Mouse (Mus musculus): Measurements from ENCODE around the gene Efs. TPM values are rescaled to one million over a fixed set of nuclear protein-coding genes. Genes with fewer than 3 reads are reported as not detected.

Efs gene
- polyA plus RNA-seq, 1 experiment: 0.16 TPM

GRCm38 (mm10) chr14:54945975-54946704, 20.2 kb upstream of the Efs start:
- TF ChIP-seq CTCF (IDR thresholded peaks at IDR 0.05; ENCODE audit: control insufficient read depth, insufficient read depth, insufficient read length) (no peak), MYOD1 (IDR thresholded peaks at IDR 0.05; ENCODE audit: control insufficient read depth, insufficient read length, low read depth) (peak; percentile 62), USF1 (IDR thresholded peaks at IDR 0.05; ENCODE audit: low read depth) (no peak), FOSL1 (IDR thresholded peaks at IDR 0.05; ENCODE audit: insufficient read depth, low read length, poor library complexity, severe bottlenecking) (no peak)
- H3K79me2 ChIP-seq (ENCODE audit: control insufficient read depth, insufficient read depth): no peaks in the 10 kb centered on the region

GRCm38 (mm10) chr14:54944939-54945338, 19.0 kb upstream of the Efs start:
- Histone ChIP-seq H3K79me3 (ENCODE audit: low read depth) (no peaks in the 10 kb centered on the region), H3ac (ENCODE audit: control insufficient read depth, insufficient read length, low read depth) (no peak overlapping the region), H3K4me3 (ENCODE audit: insufficient read depth, poor library complexity, severe bottlenecking) (no peak overlapping the region), H3K27me3 (ENCODE audit: control insufficient read depth, insufficient read depth, insufficient read length) (peaks cover 30% of the 10 kb centered on the region), H3K79me2 (ENCODE audit: control insufficient read depth, insufficient read depth) (no peaks in the 10 kb centered on the region), H3K36me3 (ENCODE audit: control insufficient read depth, insufficient read depth) (no peaks in the 10 kb centered on the region)
- TF ChIP-seq MYOD1 (IDR thresholded peaks at IDR 0.05; ENCODE audit: control insufficient read depth, insufficient read length, low read depth) (no peak), FOSL1 (IDR thresholded peaks at IDR 0.05; ENCODE audit: insufficient read depth, low read length, poor library complexity, severe bottlenecking) (no peak), USF1 (IDR thresholded peaks at IDR 0.05; ENCODE audit: low read depth) (no peak), CTCF (IDR thresholded peaks at IDR 0.05; ENCODE audit: control insufficient read depth, insufficient read depth, insufficient read length) (no peak), MAX (IDR thresholded peaks at IDR 0.05) (no peak)

More at GRCm38 (mm10) chr14:54945975-54946704, 20.2 kb upstream of the Efs start:
- Histone ChIP-seq H3K79me3 (ENCODE audit: low read depth) (no peaks in the 10 kb centered on the region), H3K27me3 (ENCODE audit: control insufficient read depth, insufficient read depth, insufficient read length) (peaks cover 29% of the 10 kb centered on the region), H3ac (ENCODE audit: control insufficient read depth, insufficient read length, low read depth) (no peak overlapping the region), H3K36me3 (ENCODE audit: control insufficient read depth, insufficient read depth) (no peaks in the 10 kb centered on the region), H3K4me3 (ENCODE audit: insufficient read depth, poor library complexity, severe bottlenecking) (no peak overlapping the region)

GRCm38 (mm10) chr14:54943971-54944370, 18.0 kb upstream of the Efs start:
- Histone ChIP-seq H3K79me2 (ENCODE audit: control insufficient read depth, insufficient read depth) (no peaks in the 10 kb centered on the region), H3ac (ENCODE audit: control insufficient read depth, insufficient read length, low read depth) (no peak overlapping the region), H3K27me3 (ENCODE audit: control insufficient read depth, insufficient read depth, insufficient read length) (peaks cover 24% of the 10 kb centered on the region), H3K79me3 (ENCODE audit: low read depth) (no peaks in the 10 kb centered on the region), H3K4me3 (ENCODE audit: insufficient read depth, poor library complexity, severe bottlenecking) (no peak overlapping the region), H3K36me3 (ENCODE audit: control insufficient read depth, insufficient read depth) (no peaks in the 10 kb centered on the region)
- TF ChIP-seq CTCF (IDR thresholded peaks at IDR 0.05; ENCODE audit: control insufficient read depth, insufficient read depth, insufficient read length) (no peak), CEBPB (IDR thresholded peaks at IDR 0.05; ENCODE audit: low read depth) (no peak), MAX (IDR thresholded peaks at IDR 0.05) (no peak), FOSL1 (IDR thresholded peaks at IDR 0.05; ENCODE audit: insufficient read depth, low read length, poor library complexity, severe bottlenecking) (no peak), USF1 (IDR thresholded peaks at IDR 0.05; ENCODE audit: low read depth) (no peak)

GRCm38 (mm10) chr14:54942479-54942878, 16.6 kb upstream of the Efs start:
- TF ChIP-seq CEBPB (IDR thresholded peaks at IDR 0.05; ENCODE audit: low read depth): no peak
- TF ChIP-seq CTCF (IDR thresholded peaks at IDR 0.05; ENCODE audit: control insufficient read depth, insufficient read depth, insufficient read length): no peak
- TF ChIP-seq MAX (IDR thresholded peaks at IDR 0.05): no peak
- TF ChIP-seq MYOG (IDR thresholded peaks at IDR 0.05; ENCODE audit: control insufficient read depth, extremely low read depth, insufficient read length): no peak
- TF ChIP-seq FOSL1 (IDR thresholded peaks at IDR 0.05; ENCODE audit: insufficient read depth, low read length, poor library complexity, severe bottlenecking): no peak
- TF ChIP-seq MYOD1 (IDR thresholded peaks at IDR 0.05; ENCODE audit: control insufficient read depth, insufficient read length, low read depth): no peak
- no peak for TF ChIP-seq USF1 (IDR thresholded peaks at IDR 0.05; ENCODE audit: low read depth)
- no peaks in the 10 kb centered on the region for H3K36me3 ChIP-seq (ENCODE audit: control insufficient read depth, insufficient read depth)
- H3K79me2 ChIP-seq (ENCODE audit: control insufficient read depth, insufficient read depth): no peaks in the 10 kb centered on the region
- peaks cover 13% of the 10 kb centered on the region for H3K27me3 ChIP-seq (ENCODE audit: control insufficient read depth, insufficient read depth, insufficient read length)
- H3ac ChIP-seq (ENCODE audit: control insufficient read depth, insufficient read length, low read depth): no peak overlapping the region
- H3K4me3 ChIP-seq (ENCODE audit: insufficient read depth, poor library complexity, severe bottlenecking): no peak overlapping the region
- no peaks in the 10 kb centered on the region for H3K79me3 ChIP-seq (ENCODE audit: low read depth)

GRCm38 (mm10) chr14:54941024-54941978, 15.4 kb upstream of the Efs start:
- H3K79me2 ChIP-seq (ENCODE audit: control insufficient read depth, insufficient read depth): no peaks in the 10 kb centered on the region
- no peak overlapping the region for H3K4me3 ChIP-seq (ENCODE audit: insufficient read depth, poor library complexity, severe bottlenecking)
- TF ChIP-seq FOSL1 (IDR thresholded peaks at IDR 0.05; ENCODE audit: insufficient read depth, low read length, poor library complexity, severe bottlenecking) (no peak), USF1 (IDR thresholded peaks at IDR 0.05; ENCODE audit: low read depth) (no peak), CTCF (IDR thresholded peaks at IDR 0.05; ENCODE audit: control insufficient read depth, insufficient read depth, insufficient read length) (no peak)
- no peak overlapping the region for H3ac ChIP-seq (ENCODE audit: control insufficient read depth, insufficient read length, low read depth)
- no peaks in the 10 kb centered on the region for H3K36me3 ChIP-seq (ENCODE audit: control insufficient read depth, insufficient read depth)
- no peaks in the 10 kb centered on the region for H3K79me3 ChIP-seq (ENCODE audit: low read depth)
- peaks cover 15% of the 10 kb centered on the region for H3K27me3 ChIP-seq (ENCODE audit: control insufficient read depth, insufficient read depth, insufficient read length)

All from C2C12 (cell line).